Mouse (Mus musculus): ENCODE data around the gene Lhpp.
A peak's percentile ranks its signal among the peaks of the same experiment; 100 is the strongest.
"Not testable (repeated sequence)": the region's sequence is repeated elsewhere in the genome, so short reads cannot be mapped to it uniquely, and the experiment has no call there.

Lhpp gene

GRCm38 (mm10) chr7:132654412-132654811 is 44.0 kb downstream of the Lhpp start:
- DNase-seq, result no peak

DNA sequence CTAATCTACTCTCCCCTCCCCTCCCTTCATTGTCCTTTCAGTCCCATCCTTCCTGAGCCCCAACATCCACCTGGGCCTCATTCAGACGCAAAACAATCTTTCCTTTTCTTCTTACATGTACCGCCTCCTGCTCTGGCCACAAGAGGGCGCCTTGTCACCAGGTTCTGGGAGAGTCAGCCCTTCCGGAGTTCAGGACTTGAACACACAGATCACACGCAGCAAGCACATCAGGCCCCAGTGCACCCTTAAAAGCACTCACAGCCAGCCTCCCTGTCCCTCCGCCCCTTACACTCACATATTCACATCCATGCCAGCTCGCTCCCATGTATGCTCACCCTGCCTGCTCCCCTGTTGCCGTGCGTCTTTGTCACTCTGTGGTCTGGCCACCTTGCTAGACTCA is 45.6 kb downstream of the Lhpp start:
- DNase-seq, result peak; percentile 90

GRCm38 (mm10) chr7:132656548-132656947 is 46.1 kb downstream of the Lhpp start:
- DNase-seq, result peak; percentile 87

DNA sequence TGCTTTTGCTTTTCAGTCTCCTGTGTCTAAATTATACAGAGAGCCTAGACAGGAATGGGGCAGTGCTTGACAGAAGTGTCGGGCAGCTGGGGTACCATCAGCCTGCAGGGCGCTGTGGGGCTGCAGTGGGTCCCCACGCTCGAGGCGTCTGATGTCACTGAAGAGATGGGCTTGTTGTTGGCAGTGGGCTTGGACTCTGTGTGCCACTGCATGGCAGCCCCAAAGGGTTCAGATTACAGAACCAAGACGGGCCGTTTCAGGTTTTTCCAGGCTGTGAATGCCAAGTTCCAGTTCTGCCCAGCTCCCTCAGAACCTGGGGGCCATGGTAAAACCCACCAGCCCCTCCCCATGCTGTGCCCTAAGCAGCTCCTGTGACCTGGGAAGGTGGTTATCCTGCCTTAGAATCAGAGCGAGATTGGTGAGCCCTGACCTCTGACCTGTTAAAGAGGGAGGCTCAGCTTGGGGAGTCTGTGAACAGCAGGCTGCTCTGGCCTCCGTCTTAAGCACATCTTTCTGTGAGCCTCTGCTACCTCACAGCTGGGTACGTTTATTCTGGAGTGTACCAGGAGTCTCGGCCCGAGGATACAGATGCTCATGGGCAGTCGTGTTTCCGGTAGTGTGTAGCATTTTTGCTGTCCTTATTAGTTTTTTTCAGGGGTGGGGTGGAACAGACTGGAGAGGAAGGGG is 47.1 kb downstream of the Lhpp start:
- peak; percentile 27 for DNase-seq

GRCm38 (mm10) chr7:132658058-132658450 is 47.6 kb downstream of the Lhpp start:
- DNase-seq, result peak; percentile 35

- DNase-seq, result no peak
Measured at GRCm38 (mm10) chr7:132658688-132659087, 48.2 kb downstream of the Lhpp start.

DNA sequence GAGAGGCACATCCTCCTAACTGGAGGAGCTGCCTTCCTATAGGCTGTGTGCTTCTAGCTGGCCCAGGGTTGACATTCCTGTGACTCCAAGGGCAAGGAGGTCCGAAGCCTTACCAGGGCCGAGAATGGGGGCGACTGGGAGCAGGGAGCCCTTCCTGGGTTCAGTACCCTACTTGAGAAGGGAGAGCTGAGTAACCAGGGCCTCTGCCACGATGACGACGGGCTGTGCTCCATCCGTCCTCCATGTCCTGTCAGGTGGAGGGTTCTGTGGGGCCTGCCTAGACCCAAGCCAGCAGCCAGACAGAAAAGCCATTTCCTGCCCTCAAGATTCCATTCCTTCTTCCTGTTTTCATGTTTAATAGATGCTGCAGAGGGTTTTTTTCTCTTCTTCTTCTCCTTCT is 49.2 kb downstream of the Lhpp start:
- DNase-seq, result no peak

DNA sequence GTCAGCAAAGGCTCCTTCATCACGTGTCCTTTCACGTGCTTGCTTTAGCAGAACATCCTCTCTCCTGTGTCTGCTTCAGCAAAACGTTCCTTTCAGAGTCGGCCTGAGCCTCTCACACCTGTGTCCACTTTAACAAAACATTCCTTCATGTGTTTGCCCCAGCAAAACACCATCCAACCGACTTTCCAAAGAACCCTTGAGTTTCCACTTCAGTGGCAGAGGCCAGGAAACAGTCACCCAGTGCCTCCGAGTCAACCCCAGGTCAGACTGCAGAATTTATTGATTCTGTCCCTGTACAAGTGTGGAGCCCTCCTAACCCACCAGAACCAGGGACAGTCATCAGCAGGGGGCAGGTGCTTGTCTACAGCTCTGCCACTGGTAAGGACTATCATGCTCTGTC is 52.4 kb downstream of the Lhpp start:
- DNase-seq, result not testable (repeated sequence)

- DNase-seq, result no peak
Measured at GRCm38 (mm10) chr7:132664815-132665214, 54.4 kb downstream of the Lhpp start.

DNA sequence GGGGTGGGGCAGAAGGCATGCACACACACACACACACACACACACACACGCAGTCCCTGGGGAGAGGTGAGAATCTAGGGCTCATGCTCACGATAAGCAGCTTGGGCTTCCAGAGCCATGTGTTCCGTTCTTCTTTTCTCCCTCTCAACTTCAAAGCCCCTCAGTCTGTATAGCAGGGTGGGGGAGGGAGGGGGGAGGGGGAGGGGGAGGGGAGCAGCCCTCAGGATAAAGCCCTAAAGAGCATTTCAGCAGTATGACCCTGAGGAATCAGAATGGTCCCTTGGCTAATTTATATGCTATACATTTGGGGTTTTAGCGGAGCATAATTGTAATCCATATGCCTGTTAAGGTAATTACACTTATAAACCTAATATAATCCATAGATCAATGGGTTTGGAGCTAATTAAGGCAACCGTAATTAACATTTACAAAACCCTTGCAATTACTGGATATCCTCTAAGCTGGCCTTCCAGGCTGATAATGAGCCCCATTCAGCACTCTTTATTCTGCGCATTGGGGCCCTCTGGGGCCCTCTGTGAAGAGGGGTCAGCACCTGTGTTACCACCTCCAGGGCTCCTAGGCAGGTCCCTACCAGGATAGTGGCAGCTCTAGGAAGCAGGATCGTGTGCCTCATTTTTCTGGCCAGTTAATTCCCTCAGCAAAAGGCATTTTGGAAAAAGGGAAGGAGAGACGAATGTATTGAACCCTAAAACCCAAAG is 55.4 kb downstream of the Lhpp start:
- peak; percentile 75 for DNase-seq

- DNase-seq, result no peak
Measured at GRCm38 (mm10) chr7:132666516-132666915, 56.1 kb downstream of the Lhpp start.

DNA sequence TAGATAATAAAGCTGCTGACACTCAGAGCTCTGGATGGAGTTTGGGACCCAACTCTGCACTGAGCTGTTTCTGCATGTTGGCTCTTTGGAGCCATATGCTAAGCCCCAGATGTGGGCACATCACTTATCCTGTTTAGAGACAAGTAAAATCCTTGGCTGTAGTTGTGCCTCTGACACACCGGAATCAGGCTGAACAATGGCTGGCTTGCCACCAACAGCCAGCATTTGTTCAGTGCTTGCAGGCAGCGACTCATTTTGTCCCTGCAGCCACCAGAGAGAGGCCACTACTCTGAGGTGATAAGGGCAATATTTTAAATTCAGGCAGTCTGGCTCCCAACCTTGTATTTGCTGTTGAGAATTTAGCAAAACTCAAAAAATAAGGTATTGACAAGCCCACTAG is 58.2 kb downstream of the Lhpp start:
- DNase-seq, result no peak

- no peak for DNase-seq
Measured at GRCm38 (mm10) chr7:132669999-132670862, 59.8 kb downstream of the Lhpp start.

DNA sequence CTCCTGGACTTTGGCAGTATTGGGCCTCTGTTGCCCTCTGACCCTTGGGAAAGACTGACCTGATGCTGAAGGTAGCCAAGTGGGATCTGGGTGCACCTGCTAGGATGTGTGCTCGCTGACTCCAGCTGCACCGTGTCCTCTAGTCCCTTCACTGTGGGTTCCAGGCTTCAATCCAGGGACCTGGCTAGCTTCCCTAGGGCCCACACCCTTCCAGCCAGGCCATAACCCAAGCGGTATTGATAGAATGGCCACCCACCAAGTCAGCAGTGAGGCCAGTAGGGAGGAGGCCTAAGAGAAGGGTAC is 60.4 kb downstream of the Lhpp start:
- DNase-seq, result no peak

DNA sequence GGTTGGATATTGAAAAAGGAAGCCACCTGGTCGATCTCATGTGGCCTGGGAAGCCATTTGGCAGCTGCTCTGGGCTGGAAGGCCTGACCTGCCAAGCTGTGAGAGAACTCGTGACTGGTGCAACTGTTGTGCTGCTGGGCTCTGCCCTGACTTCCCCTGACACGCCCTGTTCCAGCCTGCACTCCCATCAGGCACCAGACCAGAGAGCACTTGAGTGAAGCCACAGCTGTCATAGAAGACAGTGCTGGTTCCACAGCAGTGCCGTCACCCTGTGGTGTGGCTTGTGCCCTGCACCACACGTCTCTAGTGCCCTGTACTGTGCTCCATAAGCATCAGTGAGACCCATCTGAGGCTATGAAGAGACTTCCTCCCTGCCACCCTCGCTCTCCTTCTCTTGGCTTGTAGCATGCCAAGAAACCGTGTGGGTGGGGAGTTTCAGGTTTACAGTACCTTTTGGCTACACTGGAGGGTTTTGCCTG is 62.1 kb downstream of the Lhpp start:
- DNase-seq, result no peak

GRCm38 (mm10) chr7:132673931-132674755 is 63.7 kb downstream of the Lhpp start:
- peak; percentile 49 for DNase-seq

- DNase-seq, result no peak
Measured at GRCm38 (mm10) chr7:132675922-132676321, 65.5 kb downstream of the Lhpp start.

DNA sequence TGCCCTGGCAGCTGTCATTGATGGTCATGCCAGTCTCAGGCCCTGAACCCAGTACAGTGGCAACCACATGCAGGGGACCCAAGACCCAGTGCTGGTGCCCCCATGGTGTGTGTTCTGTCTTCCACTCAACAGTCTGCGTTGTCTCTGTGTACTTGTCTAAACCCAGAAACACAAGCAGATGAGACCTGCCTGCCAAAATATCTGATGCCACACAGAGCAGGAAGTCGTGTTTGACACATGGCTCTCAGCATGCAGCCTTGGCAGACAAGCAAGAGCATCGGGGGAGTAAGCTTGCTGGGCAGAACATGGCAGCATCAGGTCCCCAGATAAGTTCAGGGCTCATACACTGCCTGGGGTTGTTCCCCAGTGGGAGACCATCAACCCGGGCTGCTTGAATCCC is 68.7 kb downstream of the Lhpp start:
- no peak for DNase-seq

- no peak for DNase-seq
Measured at GRCm38 (mm10) chr7:132679549-132679948, 69.1 kb downstream of the Lhpp start.

DNA sequence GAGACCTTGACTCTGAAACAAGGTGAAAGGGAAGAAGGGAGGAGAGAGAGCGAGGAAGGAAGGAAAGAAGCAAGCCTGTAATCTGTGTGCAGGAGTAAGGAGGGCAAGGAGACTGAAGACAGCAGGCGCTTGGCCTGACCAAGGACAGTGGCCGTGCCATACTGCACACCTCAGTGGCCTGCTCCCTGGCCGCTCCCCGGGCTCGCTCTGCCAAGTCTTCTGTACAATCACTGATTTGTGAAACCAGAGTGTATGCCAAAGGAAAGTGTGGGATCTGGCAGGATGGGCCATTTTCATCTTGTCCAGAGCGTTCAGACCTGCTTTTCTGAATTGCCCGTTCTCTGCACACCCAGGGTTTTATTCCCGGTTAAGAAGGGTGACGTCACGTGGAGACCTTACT is 70.9 kb downstream of the Lhpp start:
- no peak for DNase-seq

- no peak for DNase-seq
Measured at GRCm38 (mm10) chr7:132681831-132682230, 71.4 kb downstream of the Lhpp start.

DNA sequence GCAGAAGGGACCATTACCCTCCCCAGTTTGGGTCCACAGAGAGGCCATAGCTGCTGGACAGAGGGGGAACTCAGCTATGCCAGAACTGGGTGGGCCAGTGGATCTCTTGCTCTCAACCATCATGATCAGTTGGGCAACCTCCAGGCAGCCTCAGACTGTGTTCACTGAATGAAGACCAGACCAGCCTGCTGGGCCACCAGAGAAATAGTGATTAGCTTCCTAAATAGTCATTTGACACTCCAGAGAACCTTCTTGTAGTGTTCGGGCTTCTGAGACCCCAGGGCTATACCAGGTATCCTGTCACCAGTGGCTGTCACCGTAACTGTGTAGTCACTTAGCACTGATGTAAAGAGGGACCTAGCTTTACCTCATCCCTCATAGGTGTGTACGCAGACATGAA is 71.9 kb downstream of the Lhpp start:
- no peak for DNase-seq

GRCm38 (mm10) chr7:132682901-132683300 is 72.5 kb downstream of the Lhpp start:
- DNase-seq, result no peak

All from retina, postnatal 1 day (tissue).